Mouse (Mus musculus): ENCODE results near the gene Cfap77.
"Not testable (repeated sequence)": the region's sequence is repeated elsewhere in the genome, so short reads cannot be mapped to it uniquely, and the experiment has no call there.

- not testable (repeated sequence) for TF ChIP-seq POLR2A, CTCF (IDR thresholded peaks at IDR 0.05; ENCODE audit: insufficient read depth, low read depth, low read length)
Observed at GRCm38 (mm10) chr2:29097955-29098354, 43.1 kb upstream of the Cfap77 start.
